Mouse (Mus musculus) small intestine, adult 2 months (tissue): ENCODE results near the gene Gpr18.

Experiments used
- CTCF ChIP-seq: fragments of 200-500 bp; IDR thresholded peaks from 2 replicates; pipeline ENCODE4 v1.5.1; 2012; ENCODE audit warnings: low read depth, mild to moderate bottlenecking, control low read depth, inconsistent platforms, low read length, moderate library complexity, mixed read lengths; ENCODE audit not compliant: insufficient replicate concordance, insufficient read length; ENCODE audit errors: extremely low read depth
- POLR2A ChIP-seq: fragments of 200-500 bp; IDR thresholded peaks from 2 replicates; pipeline ENCODE4 v1.6.1; 2012; ENCODE audit warnings: low read depth, mild to moderate bottlenecking, control low read depth, inconsistent platforms, low read length, moderate library complexity

DNA sequence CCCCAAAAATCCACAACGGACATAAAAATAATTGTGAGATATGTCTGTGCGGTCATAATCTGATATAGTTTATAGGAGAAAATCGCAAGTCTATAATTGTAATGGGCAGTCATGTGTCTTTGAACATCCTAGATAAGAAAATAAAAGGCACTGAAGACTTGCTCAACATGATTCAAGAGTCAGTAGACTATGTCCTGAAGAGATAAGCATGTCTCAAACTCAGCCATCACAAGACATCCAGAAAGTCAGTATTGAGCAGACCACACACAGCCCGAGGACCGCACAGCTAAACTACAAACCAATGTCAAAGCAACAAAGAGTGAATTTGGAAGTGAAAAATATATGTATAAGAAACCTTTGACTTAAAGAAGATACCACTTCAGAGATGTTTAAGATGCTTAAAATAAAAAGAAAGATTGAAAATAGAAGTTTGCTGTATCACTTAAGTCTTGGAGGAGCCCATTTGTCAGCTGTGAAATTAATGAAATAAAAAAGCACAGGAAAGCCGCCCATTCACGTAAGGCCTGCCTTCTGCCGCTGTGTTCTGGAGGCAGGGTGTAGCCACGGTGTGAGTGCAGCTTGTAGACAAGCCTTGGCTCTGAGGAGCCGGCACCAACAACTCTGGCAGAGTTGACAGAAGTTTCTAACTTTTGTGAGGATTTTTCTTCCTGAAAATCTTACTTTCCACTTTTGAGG is 41.7 kb upstream of the Gpr18 start:
- TF ChIP-seq CTCF = no peak
- no peak for TF ChIP-seq POLR2A
